Mouse (Mus musculus) C2C12 (cell line): ENCODE results near the gene Adamts20. TPM values are rescaled to one million over a fixed set of nuclear protein-coding genes. Genes with fewer than 3 reads are reported as not detected.

Source experiments
- H3K27me3 ChIP-seq: one replicate; pipeline ENCODE4 v1.6.1; 2011; ENCODE audit not compliant: control insufficient read depth, insufficient read depth, insufficient read length
- H3K36me3 ChIP-seq: one replicate; pipeline ENCODE4 v1.6.1; 2011; ENCODE audit not compliant: control insufficient read depth, insufficient read depth
- H3K4me3 ChIP-seq: one replicate; pipeline ENCODE4 v1.5.1; 2011; ENCODE audit warnings: mild to moderate bottlenecking, control low read depth; ENCODE audit not compliant: poor library complexity, insufficient read depth, severe bottlenecking
- H3K79me2 ChIP-seq: one replicate; pipeline ENCODE4 v1.6.1; 2011; ENCODE audit not compliant: control insufficient read depth, insufficient read depth
- H3K79me3 ChIP-seq: one replicate; pipeline ENCODE4 v1.6.1; 2011; ENCODE audit warnings: low read depth, control low read depth
- H3ac ChIP-seq: one replicate; pipeline ENCODE3; 2011; ENCODE audit warnings: low read depth; ENCODE audit not compliant: control insufficient read depth, insufficient read length
- CEBPB ChIP-seq: IDR thresholded peaks from one replicate; pipeline ENCODE4 v1.6.1; 2011; ENCODE audit warnings: low read depth, mild to moderate bottlenecking, control low read depth, moderate library complexity
- CTCF ChIP-seq: IDR thresholded peaks from one replicate; pipeline ENCODE4 v1.5.1; 2011; ENCODE audit not compliant: control insufficient read depth, insufficient read depth, insufficient read length
- FOSL1 ChIP-seq: IDR thresholded peaks from one replicate; pipeline ENCODE4 v1.8.0; 2011; ENCODE audit warnings: mild to moderate bottlenecking, low read length; ENCODE audit not compliant: poor library complexity, insufficient read depth, severe bottlenecking
- MAX ChIP-seq: IDR thresholded peaks from one replicate; pipeline ENCODE4 v1.6.1; 2011; ENCODE audit warnings: mild to moderate bottlenecking, control low read depth
- MYOD1 ChIP-seq: IDR thresholded peaks from one replicate; pipeline ENCODE4 v1.6.1; 2011; ENCODE audit warnings: low read depth; ENCODE audit not compliant: control insufficient read depth, insufficient read length
- MYOG ChIP-seq: IDR thresholded peaks from one replicate; pipeline ENCODE4 v1.6.1; 2011; ENCODE audit not compliant: control insufficient read depth, insufficient read length; ENCODE audit errors: extremely low read depth
- USF1 ChIP-seq: IDR thresholded peaks from one replicate; pipeline ENCODE4 v1.6.1; 2011; ENCODE audit warnings: low read depth, mild to moderate bottlenecking, control low read depth, moderate library complexity
- polyA plus RNA-seq: library from polyadenylated mRNA; unstranded; fragments of >200 nt; fragmentation: generic; extraction: Trizol; gene quantifications from one replicate; pipeline ENCODE4 v1.2.1, GENCODE M21; 2012; ENCODE audit warnings: missing spikeins

Adamts20 gene
- polyA plus RNA-seq, 1 experiment = not detected

DNA sequence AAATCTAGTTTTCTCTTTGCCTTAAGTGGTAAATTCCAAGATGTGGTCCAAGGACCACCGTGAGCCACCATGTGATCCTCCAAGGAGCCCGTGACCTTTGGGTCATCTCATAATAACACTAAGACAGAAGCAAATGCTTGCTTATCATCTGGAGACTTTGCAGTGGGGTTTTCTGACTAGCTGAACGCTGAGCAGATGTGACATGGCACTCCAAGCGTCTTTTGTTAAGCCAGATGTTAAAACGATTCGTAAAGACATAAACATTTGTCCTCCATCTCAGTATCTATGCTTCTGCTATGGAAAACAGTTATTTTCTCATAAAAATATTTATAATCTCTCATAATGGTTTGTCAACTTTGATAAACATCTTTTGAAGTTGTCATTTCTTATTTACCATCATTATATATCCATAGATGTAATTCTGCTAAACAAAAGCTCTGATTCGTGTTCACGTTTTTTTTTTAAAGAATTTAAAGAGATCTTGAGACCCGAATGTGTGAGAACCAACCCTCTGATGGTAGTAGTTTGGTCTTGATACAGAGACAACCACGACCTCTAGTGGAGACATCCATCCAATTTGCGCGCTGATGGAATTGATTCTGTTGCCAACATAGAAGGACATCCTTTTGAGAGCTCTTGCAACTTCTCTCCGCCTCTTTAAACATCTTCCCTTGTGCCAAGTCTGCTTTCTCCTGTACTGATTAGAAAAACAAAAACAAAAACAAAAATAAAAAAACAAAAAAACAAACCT lies 212.1 kb downstream of the Adamts20 start:
- Histone ChIP-seq H3ac (no peak overlapping the region), H3K79me2 (no peaks in the 10 kb centered on the region), H3K4me3 (no peak overlapping the region), H3K79me3 (no peaks in the 10 kb centered on the region), H3K36me3 (no peaks in the 10 kb centered on the region), H3K27me3 (no peaks in the 10 kb centered on the region)
- no peak for TF ChIP-seq MAX
- TF ChIP-seq MYOD1 = no peak
- TF ChIP-seq CEBPB = no peak
- TF ChIP-seq MYOG = no peak

- TF ChIP-seq FOSL1 = no peak
- no peak for TF ChIP-seq CEBPB
- TF ChIP-seq CTCF = no peak
- no peak for TF ChIP-seq MAX
- TF ChIP-seq MYOD1 = no peak
- no peak for TF ChIP-seq USF1
- no peak for TF ChIP-seq MYOG
- Histone ChIP-seq H3ac (no peak overlapping the region), H3K36me3 (no peaks in the 10 kb centered on the region), H3K79me3 (no peaks in the 10 kb centered on the region), H3K27me3 (no peaks in the 10 kb centered on the region), H3K79me2 (no peaks in the 10 kb centered on the region), H3K4me3 (no peak overlapping the region)
These were observed 215.5 kb downstream of the Adamts20 start for GRCm38 (mm10) chr15:94249766-94250165.

DNA sequence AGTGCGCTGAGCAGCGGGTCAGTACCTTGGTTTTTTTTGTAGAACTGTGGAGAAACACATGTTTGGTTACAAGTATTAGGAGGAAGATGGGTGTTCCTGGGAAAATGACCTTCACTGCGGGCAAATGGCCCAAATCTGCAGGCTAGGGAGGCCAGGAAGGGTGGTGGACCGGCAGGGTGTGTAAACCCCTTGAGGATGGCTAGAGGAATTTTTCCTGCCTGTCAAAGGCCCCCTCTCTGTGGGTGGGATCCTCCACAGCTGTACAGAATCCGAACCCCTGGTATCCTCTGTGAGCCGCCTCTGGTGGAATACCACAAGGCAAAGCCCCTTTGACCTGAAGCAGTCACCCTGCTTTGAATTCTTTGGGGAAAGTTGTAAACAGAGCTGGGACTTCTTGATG lies 216.8 kb downstream of the Adamts20 start:
- H3K79me3 ChIP-seq = no peaks in the 10 kb centered on the region
- no peaks in the 10 kb centered on the region for H3K79me2 ChIP-seq
- TF ChIP-seq CTCF (no peak), MAX (no peak), USF1 (no peak), FOSL1 (no peak), MYOG (no peak), MYOD1 (no peak), CEBPB (no peak)

GRCm38 (mm10) chr15:94246669-94247068 lies 218.5 kb downstream of the Adamts20 start:
- H3K79me2 ChIP-seq = no peaks in the 10 kb centered on the region
- no peak overlapping the region for H3ac ChIP-seq
- H3K36me3 ChIP-seq = no peaks in the 10 kb centered on the region
- no peaks in the 10 kb centered on the region for H3K27me3 ChIP-seq
- H3K4me3 ChIP-seq = no peak overlapping the region
- no peak for TF ChIP-seq USF1
- TF ChIP-seq CEBPB = no peak
- no peak for TF ChIP-seq MYOG
- no peaks in the 10 kb centered on the region for H3K79me3 ChIP-seq

More for the DNA sequence above, 216.8 kb downstream of the Adamts20 start:
- no peaks in the 10 kb centered on the region for H3K27me3 ChIP-seq
- no peak overlapping the region for H3K4me3 ChIP-seq
- H3K36me3 ChIP-seq = no peaks in the 10 kb centered on the region
- H3ac ChIP-seq = no peak overlapping the region

DNA sequence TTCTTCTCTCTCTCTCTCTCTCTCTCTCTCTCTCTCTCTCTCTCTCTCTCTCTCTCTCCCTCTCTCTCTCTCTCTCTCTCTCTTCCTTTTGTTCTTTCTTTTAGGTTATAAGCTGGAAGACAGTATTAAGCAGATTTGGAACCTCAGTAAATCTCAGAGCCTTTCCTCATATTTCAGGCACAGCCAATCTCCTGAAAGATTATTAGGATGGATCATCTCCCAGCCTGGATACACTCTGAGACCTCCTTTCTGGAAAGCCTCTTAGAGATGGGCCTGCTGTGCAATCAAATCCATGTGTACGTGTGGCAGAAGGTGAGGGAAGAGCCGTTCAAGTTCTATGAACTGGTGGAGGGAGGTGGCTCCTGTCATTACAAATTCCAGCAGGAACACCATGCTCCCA lies 220.9 kb downstream of the Adamts20 start:
- Histone ChIP-seq H3K4me3 (no peak overlapping the region), H3K79me2 (no peaks in the 10 kb centered on the region)
- TF ChIP-seq USF1 = no peak
- no peak for TF ChIP-seq MYOD1
- TF ChIP-seq MAX = no peak
- TF ChIP-seq MYOG = no peak
- TF ChIP-seq CEBPB = no peak
- no peak for TF ChIP-seq FOSL1
- no peak for TF ChIP-seq CTCF

DNA sequence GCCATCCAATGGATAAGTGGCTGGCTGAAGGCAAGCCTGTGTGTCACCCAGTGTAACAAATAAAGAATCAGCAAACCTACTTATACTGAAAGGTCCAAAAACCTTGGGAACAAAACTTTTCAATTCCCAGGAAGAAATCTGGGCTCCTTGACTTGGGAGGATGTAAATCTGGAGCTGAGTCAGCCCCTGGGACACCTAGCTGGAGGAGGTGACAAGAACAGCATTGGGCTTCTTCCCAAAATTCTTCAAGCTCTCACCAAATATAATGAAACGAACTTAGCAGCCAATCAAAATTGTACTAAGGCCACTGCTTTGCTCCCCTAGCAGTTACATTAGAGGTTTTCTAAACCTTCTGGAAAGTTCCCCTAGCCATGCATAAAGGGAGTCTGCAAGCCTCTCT lies 223.1 kb downstream of the Adamts20 start:
- H3K79me3 ChIP-seq = no peaks in the 10 kb centered on the region
- H3ac ChIP-seq = no peak overlapping the region
- no peak overlapping the region for H3K4me3 ChIP-seq
- no peaks in the 10 kb centered on the region for H3K27me3 ChIP-seq
- no peaks in the 10 kb centered on the region for H3K36me3 ChIP-seq
- TF ChIP-seq FOSL1 (no peak), CTCF (no peak), MYOG (no peak), CEBPB (no peak), USF1 (no peak), MAX (no peak), MYOD1 (no peak)
- H3K79me2 ChIP-seq = no peaks in the 10 kb centered on the region

More for the DNA sequence above, 220.9 kb downstream of the Adamts20 start:
- no peaks in the 10 kb centered on the region for H3K36me3 ChIP-seq
- no peak overlapping the region for H3ac ChIP-seq
- H3K27me3 ChIP-seq = no peaks in the 10 kb centered on the region
- H3K79me3 ChIP-seq = no peaks in the 10 kb centered on the region

GRCm38 (mm10) chr15:94239637-94240036 lies 225.6 kb downstream of the Adamts20 start:
- H3K79me2 ChIP-seq = no peaks in the 10 kb centered on the region
- H3K36me3 ChIP-seq = no peaks in the 10 kb centered on the region
- no peaks in the 10 kb centered on the region for H3K27me3 ChIP-seq
- H3K4me3 ChIP-seq = no peak overlapping the region
- no peak overlapping the region for H3ac ChIP-seq
- no peaks in the 10 kb centered on the region for H3K79me3 ChIP-seq
- TF ChIP-seq MYOD1 (no peak), CTCF (no peak), CEBPB (no peak), MYOG (no peak), USF1 (no peak), MAX (no peak), FOSL1 (no peak)
